Mouse (Mus musculus): ENCODE results near the gene Gpt2.

Gene Gpt2

DNA sequence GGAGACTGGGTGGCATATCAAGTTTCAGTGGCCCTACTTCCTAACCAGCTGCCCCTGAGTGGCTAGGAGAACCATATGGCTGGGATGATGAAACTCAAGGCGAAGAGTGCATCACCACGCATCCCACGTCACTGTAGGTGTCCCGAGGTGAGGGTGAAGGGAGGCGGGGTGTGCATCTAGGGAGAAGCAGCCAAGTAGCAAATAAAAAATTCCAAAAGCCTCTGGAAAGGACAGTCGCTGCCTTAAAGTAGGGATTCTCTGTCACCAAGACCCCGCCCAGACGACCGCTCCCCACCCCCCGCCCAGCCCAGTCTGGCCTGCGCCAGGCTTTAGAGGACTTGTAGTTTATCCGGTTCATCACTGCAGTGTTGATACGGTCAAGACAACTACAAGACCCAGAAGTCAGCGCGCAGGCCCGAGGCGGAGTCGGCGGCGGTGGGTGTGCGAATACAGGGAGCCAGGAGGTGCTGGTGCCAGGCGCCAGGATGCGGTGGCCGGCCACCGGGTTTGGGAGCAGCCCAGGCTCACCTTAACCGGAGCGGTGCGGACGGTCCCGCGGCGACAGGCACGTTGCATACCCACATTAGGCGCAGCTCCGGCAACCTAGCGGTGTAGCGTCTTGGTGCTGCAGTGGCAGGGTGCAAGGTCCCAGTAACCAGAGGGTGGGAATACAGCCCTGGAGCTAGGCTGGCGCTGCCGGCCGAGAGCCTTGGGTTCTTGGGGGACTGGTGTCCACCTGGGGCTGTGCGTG is at the start of gene Gpt2:
Gene Gpt2, plus strand, starts transcription at position 452 of the 751 bp plus-strand sequence.
- peak; percentile 95 for ATAC-seq (ENCODE audit: low TSS enrichment)

DNA sequence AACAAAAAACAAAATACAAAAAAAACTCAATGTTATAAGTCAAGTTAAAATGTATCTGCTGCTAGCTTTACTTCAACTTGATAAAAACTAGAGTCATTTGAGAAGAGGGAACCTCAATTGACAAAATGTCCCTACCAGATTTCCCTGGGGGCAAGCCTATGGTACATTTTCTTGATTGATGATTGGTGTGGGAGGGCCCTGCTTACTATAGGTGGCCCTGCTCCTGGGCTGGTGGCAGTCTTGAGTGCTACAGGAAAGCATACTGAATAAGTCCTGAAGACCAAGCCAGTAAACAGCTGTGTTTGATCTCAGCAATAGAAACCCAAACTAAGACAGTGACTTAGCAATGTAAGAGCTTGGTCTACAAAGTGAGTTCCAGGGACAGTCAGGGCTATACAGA is 48.3 kb upstream of the Gpt2 start:
- no peak for ATAC-seq (ENCODE audit: low TSS enrichment)

DNA sequence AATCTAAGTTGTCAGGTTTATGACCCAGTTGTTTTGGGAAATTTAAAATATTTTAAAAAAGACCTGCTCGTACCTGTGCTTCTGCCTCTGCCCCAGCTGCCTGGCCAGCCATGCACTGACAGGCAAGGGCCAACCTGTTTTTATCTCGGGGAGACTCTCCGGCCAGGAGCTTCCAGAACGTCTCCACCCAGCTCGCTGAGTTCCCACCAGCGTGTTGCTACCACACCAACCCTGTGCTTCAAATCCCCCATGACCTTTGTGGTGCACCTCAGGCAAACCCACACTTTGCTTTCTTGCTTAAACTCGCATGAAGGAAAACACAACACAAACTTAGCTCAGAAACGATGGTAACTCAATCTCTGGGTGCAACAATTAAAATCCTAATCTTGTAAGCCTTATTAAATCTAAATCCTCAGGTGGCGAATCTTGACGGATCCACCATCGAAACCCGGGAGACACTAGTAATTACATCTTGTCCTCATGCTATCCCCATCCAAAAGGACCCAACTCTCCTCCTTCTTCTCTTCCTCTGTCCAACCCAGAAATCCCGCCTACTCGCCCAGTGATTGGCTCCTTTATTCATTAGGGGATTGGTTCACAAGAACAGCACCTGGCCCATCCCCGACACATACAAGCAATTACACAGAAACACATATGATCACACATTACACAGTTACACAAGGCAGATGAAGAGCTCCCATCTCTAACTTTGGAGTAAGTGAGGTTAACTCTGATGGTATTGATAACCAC is 46.3 kb upstream of the Gpt2 start:
- no peak for ATAC-seq (ENCODE audit: low TSS enrichment)

DNA sequence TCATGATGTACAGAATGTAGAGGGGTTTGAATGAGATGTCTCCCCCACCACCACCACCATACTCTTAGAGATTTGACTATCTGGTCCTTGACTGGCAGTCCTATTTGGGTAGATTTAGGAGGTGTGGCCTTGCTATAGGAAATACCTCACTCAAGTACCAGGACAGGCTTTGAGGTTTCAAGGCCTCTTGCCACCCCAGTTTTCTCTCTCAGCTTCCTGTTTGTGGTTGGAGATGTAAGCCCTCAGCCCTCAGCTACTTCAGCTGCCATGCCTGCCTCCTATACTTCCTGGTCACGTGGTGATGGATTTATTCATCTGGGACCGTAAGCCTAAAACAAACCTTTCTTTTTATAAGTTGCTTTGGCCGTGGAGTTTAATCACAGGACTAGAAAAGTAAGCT is 42.0 kb upstream of the Gpt2 start:
- ATAC-seq (ENCODE audit: low TSS enrichment), result no peak

- ATAC-seq (ENCODE audit: low TSS enrichment), result 0 out of 2 replicates have a peak, but pooled peaks have one; percentile 47
Observed at GRCm38 (mm10) chr8:85452328-85452727, 40.0 kb upstream of the Gpt2 start.

- no peak for ATAC-seq (ENCODE audit: low TSS enrichment)
Observed at GRCm38 (mm10) chr8:85453256-85453655, 39.1 kb upstream of the Gpt2 start.

DNA sequence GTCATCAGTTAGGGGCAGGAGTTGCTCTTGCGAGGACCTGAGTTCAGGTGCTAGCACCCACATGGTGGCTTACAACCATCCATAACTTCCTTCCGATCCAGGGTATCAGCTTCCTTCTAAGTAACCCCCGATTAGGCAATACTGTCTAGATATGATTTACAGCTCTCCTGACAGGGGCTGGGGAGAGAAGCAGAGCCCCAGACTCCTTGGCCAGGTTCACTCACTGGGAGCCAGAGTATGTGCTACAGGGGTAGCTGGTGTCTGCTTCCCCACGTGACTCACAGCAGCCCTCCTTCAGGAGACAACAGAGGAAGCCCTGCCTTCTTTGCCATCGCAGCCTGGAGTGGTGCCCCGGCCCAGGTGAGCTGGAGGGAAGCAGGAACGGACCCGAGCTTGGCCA is 37.6 kb upstream of the Gpt2 start:
- no peak for ATAC-seq (ENCODE audit: low TSS enrichment)

- ATAC-seq (ENCODE audit: low TSS enrichment), result peak; percentile 80
Observed at GRCm38 (mm10) chr8:85456536-85456935, 35.8 kb upstream of the Gpt2 start.

DNA sequence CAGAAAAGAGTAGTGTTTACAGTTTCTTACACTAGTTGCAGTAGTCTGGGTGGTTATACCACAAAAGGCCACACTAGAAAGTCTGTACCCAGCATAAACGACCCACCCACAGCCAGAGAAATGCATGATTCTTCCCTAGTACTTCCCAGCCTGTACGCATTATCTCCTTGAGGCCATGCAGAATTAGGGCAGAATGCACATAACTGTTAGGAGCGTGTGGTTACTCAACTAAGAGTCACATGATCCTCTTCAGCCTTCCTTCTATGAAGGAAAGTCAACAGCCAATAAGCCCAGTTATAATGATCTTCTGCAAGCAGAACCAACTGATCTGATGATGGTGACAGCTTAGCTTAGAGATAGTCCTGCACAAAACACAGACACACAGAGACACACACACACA is 32.8 kb upstream of the Gpt2 start:
- ATAC-seq (ENCODE audit: low TSS enrichment), result no peak

- ATAC-seq (ENCODE audit: low TSS enrichment), result peak; percentile 79
Observed at GRCm38 (mm10) chr8:85460804-85461203, 31.6 kb upstream of the Gpt2 start.

GRCm38 (mm10) chr8:85461377-85461776 is 31.0 kb upstream of the Gpt2 start:
- no peak for ATAC-seq (ENCODE audit: low TSS enrichment)

DNA sequence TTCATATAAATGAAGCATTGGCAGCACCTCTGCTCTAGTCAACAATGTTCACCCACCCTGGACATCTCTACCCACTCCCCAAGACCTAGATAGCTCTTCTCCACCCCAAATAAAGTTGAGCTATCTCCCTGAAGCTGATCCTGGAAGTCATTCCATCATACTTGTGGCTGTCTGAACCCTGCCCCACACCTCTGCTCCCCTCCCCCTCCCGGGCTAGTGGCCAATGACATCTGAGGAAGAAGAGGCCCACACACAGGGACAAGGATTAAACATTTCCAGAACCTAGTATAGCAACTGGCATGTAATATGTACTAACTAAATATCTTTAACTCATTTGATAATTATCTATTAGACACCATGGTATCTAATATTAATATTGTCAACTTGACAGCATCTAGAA is 29.9 kb upstream of the Gpt2 start:
- no peak for ATAC-seq (ENCODE audit: low TSS enrichment)

DNA sequence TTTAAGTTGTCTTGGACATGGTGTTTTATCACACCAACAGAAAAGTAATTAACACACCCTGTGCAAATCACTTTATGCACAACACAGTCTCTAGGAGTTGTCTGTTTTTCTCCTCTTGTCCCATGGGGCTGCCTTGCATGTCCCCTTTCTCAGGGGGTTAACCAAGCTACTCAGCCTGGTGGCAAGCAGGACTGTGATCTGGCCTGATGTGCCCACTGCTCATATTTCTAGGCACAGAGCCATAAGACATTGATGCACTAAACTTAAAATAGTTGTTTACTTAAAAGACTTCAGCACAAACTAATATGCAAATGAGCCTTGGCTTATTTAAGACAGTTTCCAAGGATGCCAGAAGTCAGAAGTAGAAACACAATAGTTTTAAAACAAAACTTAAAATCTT is 28.1 kb upstream of the Gpt2 start:
- ATAC-seq (ENCODE audit: low TSS enrichment), result no peak

DNA sequence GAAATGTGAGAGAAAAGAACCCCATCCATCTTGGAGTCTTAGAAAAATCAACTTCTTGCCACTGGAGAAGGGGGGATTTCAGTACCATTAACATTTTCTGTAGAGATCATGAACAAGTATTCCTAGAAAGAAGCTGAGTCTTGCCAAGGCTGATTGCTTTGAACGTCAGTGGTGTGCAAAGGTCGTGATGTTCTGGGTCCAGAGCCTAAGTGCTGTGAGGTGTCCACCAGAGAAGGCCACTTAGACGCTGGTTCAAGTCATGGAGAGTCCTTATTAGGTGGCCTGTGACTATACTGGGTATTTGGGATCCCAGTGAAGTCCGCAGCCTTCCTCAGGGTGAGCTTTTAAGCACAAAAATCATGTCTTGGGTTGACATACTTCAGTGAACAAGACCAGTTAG is 26.3 kb upstream of the Gpt2 start:
- no peak for ATAC-seq (ENCODE audit: low TSS enrichment)

DNA sequence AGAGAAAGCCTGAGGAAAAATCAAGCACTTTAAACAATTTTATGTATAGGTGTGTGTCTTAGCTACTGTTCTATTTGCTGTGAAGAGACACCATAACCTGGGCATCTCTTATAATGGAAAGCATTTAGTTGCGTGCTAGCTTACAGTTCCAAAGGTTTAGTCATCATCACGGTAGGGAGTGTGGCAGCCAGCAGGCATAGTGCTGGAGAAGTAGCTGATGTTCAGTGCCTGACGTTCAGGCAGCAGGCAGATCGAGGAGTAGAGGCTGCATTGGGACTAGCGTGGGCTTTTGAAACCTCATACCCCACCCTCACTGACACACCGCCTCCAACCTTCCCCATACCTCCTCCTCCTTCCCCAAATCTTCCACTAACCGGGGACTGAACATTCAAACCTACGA is 21.6 kb upstream of the Gpt2 start:
- peak; percentile 85; the same call in 1 of the 2 replicates for ATAC-seq (ENCODE audit: low TSS enrichment)

DNA sequence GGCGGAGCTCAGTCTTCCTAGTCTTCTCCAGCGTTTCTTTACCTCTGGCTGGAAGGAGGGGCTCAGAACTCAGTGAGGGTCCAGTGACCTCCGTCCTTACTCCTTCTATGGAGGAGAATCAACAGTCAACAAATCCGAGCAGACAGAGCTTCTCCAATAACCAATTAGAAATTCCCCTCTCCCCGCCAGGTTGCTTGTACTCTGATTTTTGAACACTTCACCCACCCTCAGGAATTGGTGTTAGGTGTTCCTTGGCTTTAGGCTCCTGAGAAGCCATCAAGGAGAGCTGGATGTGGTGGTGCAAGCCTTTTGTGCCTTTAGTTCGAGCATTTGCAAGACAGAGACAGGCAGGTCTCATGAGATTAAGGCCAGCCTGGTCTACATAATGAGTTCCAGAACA is 19.6 kb upstream of the Gpt2 start:
- no peak for ATAC-seq (ENCODE audit: low TSS enrichment)

DNA sequence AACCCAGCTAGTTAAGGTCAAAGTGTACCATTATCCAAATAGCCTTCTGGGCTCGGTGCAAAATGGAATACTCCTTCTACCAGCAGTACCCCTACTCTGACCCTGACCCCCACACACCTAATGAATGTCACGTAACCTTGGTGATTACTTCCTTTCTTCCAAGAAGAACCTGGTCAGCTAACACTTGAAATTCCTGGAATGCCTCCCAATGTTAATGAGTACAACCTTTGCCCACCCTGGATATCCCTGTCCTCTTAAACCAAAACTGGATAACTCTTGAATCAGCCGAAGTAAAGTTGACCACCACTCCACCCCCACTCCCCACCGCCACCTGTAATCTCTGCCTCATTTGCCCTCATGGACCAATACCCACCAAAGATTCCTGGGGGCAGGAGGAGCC is 19.1 kb upstream of the Gpt2 start:
- no peak for ATAC-seq (ENCODE audit: low TSS enrichment)

DNA sequence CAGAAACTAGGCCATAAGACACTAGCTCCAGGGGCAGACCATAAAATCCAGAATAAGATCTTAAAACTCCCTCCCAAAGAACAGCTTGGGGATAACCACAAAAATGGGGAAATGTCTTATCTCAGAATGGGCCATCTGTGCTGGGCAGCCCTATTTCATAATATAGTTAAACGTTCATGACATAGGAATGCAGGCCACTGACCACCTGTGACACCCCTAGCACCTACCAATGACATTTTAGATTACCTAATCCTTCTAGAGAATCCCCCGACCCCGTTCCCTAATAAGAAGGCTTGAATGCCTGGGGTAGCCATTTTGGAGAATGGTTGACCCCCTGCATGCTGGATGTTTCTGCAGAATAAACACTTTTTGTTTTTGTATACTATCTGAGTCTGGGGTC is 17.5 kb upstream of the Gpt2 start:
- ATAC-seq (ENCODE audit: low TSS enrichment), result no peak

DNA sequence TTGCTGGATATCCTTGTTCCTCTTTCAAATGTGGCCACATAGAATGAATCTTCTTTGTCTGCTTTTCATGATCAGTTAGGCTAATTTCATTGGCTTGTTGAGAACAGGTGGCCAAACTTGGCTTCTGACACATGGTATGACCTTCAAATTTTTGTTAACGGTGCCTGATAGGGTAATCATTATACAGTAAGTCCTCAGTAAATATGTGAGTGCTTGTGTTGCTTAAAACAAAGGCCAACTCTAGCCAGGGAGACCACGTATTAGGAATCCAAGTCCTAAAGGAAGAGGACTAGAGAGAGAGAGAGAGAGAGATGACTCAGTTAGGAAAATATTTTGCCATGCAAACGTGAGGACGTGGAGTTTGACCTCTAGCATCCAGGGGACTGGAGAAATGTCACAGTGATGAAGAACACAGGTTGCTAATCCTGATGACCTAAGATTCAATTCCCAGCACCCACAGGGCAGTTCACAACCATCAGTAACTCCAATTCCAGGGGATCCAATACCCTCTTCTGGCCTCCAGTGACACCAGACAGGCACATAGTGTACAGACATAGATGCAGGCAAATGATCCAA is 15.3 kb upstream of the Gpt2 start:
- no peak for ATAC-seq (ENCODE audit: low TSS enrichment)

GRCm38 (mm10) chr8:85478397-85478796 is 14.0 kb upstream of the Gpt2 start:
- no peak for ATAC-seq (ENCODE audit: low TSS enrichment)

GRCm38 (mm10) chr8:85479710-85480109 is 12.7 kb upstream of the Gpt2 start:
- no peak for ATAC-seq (ENCODE audit: low TSS enrichment)

DNA sequence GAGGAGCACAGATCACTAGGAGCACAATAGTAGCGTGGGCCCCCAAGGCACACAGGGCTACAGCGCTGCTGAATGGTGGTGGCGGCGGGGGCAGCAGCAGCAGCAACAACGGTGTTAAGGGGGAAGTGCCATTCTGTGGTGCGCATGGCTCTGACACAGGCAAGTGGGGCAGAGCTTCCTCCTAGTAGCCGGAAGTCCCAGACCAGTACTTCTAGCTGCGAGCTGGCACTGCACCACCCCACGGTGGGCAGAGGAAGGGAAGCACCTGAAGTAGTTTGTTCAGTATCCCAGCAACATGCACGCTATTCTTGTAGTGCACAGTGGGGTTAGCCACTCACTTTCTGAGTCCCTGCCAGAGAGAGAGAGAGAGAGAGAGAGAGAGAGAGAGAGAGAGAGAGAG is 10.5 kb upstream of the Gpt2 start:
- peak; percentile 83 for ATAC-seq (ENCODE audit: low TSS enrichment)

- peak; percentile 69 for ATAC-seq (ENCODE audit: low TSS enrichment)
Observed at GRCm38 (mm10) chr8:85482427-85482826, 9.9 kb upstream of the Gpt2 start.

Measured in frontal cortex, adult (tissue).